Mouse (Mus musculus) urinary bladder, postnatal 4 days (tissue): ENCODE data around the gene Usp32.
"Not testable (repeated sequence)": the region's sequence is repeated elsewhere in the genome, so short reads cannot be mapped to it uniquely, and the experiment has no call there.

Source experiments
- DNase-seq, 2 experiments: peaks; one replicate each; pipeline ENCODE4 v3.0.0; 2021 to 2022; ENCODE audit warnings: low spot score in 2 of 2

Gene Usp32

DNA sequence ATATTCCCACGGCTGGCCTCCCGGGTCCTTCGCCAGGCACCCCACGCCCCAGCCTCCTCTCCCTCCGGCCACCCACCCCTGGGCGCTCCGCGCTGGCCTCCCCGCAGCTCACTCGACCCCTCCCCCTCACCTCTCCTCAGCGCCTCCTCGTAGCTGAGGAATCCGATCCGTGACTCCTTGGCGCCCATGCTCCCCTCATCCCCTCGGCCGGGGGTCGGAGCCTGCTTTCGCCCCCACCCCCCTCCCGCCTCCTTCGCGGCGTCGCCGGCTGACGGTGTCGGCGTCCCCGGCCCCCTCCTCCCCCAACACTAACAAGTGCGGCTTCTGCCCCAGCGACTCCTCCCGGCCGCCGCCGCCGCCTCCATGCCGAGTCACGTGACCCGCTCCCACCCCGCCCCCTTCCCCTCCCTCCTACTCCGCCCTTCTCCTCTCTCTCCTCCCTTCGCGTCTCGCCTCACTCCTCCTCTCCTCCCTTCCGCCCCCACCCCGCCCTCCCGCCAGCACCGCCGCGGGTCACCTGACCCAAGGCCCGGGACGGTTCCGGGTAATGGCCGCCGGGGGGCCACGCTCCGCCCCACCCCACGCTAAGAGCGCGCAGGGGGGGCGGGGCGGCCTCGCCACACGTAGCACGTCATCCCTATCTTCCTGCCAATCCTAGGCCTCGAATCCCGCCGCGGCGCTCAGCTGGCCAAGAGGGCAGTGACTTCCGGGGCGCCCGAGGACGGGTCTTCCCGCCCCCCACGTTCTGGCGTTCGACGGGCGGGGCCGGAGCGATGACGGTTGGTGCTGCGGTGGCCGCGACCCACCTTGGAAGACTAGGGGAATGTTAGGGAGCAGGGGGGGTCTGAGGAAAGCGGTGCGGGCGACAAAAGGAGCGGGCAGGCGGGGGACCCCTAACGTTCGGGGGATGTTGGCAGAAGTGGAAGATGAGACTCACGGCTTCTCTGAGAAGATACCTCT is at the start of gene Usp32:
TSS of gene Usp32 (minus strand) at position 581 of the 960 bp plus-strand sequence.
- DNase-seq, result peak; percentile 96

DNA sequence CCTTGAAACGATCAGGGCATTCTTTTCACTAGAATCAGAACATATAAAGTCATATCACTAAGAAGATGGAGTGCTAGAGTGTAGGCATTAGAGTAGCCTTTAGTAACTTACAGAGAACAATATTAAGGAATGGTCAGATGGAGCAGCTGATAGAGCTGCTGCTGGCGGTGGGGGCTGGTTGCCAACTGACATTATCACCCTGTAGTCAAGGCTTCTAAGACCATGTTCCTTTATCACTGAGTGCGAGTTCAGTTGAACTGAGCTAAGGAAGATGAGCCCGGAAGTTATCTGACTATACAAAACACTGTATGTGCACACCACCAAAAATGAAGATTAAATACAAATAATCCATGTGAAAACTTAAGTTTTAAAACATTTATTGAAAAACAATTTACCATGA is 49.1 kb upstream of the Usp32 start:
- no peak for DNase-seq

DNA sequence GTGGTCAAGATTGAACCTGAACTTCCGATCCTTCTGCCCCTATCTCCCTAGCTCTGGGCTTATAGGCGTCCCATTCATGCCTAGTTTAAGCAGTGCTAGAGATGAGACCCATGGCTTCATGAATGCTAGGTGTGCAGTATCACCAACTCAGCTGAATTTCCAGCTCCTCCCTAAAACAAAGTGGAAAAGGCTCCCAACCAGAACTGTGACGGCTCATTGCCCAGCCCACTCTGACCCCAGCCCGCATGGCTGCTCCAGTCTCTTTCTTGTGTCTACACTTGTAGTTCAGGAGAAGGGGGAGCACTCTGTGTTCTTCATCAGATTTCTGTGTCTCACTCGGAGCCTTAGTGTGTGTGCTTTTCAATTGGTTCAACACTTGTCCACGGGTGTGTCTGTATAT is 44.9 kb upstream of the Usp32 start:
- no peak for DNase-seq

- no peak for DNase-seq
Observed at GRCm38 (mm10) chr11:85184082-85184481, 44.1 kb upstream of the Usp32 start.

- DNase-seq, result no peak
Observed at GRCm38 (mm10) chr11:85183284-85183779, 43.4 kb upstream of the Usp32 start.

- DNase-seq, result peak; percentile 61 to 73
Observed at GRCm38 (mm10) chr11:85182617-85183283, 42.8 kb upstream of the Usp32 start.

DNA sequence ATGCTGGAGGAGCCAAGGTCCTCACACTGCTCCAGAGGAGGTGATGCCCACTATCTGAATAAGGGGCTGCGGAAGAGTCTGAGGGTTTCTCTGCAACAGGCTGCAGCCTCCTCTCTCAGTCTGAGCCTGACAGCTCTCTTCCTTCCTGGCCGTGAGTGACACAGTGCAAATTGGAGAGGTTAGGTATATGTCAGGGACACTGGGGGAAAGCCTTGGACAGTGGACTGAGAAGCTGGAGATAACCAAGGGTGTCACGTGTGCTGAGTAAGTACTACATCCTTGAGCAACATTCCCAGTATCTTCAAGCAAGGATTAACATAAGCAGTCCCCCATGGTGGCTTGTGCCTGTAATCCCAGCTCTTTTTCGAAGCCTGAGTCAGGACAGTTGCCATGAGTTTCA is 38.5 kb upstream of the Usp32 start:
- DNase-seq, result no peak

DNA sequence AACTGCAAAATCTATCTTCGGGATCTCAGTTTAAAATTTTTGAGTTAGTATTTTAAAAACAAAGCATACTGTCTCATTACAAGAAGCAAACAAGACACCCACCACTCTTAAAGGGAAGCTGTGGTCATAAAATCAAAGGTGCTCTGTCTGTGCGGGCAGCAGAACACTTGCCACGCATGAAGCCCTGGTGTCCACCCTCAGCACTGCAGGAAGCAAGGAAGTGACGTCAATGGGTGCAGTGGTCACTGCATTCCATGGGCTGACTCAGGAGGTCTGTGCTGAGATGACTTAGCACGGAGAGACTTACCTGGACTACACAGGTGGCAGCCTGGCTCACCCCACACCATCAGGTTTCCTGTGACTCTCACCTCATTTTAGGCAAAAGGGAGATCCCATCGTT is 37.8 kb upstream of the Usp32 start:
- DNase-seq, result no peak

DNA sequence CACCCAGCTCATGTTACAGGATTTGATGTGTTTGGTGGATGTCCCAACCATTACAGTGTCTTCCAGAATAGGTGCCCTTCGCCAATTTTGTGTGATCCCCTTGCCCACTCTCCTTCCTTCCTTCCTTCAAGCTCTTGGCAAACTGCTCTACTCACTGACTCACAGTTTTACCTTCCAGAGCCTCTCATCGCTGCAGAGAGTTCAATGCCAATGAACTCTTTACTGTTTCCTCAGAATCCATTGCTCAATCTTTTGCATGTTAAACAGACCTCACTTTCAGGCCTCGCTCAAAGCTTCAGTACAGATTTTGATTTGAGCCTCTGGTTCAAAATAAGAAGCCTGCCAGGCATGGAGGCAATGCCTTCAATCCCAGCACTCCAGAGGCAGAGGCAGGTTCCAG is 36.0 kb upstream of the Usp32 start:
- no peak for DNase-seq

DNA sequence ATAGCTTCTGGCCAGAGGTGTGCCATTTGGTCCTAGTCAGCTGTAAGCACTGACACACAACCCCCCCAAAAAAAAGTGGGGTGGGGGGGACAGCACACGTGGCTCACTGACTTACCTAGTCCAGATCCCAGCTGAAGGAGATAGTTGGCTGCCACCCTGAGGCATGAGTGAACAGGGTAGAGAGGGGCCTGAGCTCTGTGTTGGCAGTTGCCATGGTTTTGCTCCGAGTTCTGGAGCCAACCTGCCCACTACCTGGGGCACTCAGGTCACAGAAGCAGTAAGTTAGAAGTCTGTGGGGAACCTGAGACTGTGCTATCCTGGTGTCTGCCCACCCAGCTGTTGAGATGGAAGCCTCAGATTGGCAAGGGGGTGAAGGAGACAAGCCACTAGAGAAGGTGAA is 30.9 kb upstream of the Usp32 start:
- no peak for DNase-seq

GRCm38 (mm10) chr11:85170058-85170740 is 30.2 kb upstream of the Usp32 start, which contains the start of gene 1700125H20Rik:
Gene 1700125H20Rik, plus strand, starts transcription at chr11:85170404.
- DNase-seq, result peak; percentile 79 to 91

GRCm38 (mm10) chr11:85167503-85167902 is 27.5 kb upstream of the Usp32 start:
- DNase-seq, result no peak

DNA sequence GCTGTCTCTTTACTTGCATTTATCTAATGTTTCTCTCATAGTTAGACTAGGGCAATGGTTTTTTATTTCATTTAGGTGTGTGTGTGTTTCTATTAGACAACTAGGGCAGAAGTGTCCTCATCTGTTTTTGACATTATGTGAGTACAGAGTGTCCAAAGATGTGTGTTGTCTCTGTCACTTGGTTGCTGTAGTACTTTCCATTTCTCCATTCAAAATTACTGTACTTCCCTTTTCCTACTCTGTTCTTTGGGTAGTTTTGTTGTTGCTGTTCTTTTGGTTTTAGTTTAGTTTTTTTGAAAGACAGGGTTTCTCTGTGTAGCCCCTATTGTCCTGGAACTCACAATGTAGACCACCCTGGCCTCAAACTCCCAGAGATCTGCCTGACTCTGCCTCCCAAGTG is 24.4 kb upstream of the Usp32 start:
- DNase-seq, result no peak

DNA sequence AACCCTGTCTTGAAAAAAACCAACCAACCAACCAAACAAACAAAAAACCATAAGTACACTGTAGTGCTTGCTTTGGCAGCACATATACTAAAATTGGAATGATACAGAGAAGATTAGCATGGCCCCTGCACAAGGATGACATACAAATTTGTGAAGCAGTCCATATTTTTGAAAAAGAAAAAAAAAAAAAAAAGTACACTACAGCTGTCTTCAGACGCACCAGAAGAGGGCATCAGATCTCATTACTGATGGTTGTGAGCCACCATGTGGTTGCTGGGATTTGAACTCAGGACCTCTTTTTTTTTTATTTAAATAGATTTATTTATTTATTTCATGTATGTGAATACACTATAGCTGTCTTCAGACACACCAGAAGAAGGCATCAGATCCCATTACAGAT is 23.1 kb upstream of the Usp32 start:
- not testable (repeated sequence) for DNase-seq

GRCm38 (mm10) chr11:85157301-85157700 is 17.3 kb upstream of the Usp32 start:
- DNase-seq, result no peak

DNA sequence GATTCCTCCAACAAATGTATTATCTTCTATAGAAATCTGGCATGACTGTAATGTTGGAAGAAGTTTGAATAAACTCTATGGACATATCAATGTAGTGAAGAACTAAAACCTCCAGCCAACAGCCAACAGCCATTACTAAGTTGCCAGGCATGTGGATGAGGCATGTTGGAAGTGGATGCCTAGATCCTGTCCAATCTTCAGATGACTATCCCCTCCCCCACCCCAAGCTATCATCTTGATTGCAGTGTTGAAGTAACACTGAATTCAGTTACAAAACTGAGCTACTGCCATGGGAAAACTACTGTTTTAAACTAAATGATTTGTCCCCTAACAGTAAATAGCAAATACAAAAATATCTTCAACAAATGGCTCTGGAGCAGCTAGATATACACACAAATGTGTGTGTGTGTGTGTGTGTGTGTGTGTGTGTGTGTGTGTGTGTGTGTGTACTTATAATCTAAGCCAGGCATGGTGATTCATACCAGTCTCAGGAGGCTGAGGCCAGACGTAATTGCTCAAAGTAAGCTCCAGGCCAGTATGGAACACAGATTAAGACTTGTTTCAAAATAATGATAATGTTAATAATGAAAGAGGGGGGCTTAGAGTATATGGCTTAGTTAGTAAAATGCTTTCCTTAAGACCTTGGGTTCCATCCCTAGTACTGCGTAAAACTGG is 12.4 kb upstream of the Usp32 start:
- no peak for DNase-seq

DNA sequence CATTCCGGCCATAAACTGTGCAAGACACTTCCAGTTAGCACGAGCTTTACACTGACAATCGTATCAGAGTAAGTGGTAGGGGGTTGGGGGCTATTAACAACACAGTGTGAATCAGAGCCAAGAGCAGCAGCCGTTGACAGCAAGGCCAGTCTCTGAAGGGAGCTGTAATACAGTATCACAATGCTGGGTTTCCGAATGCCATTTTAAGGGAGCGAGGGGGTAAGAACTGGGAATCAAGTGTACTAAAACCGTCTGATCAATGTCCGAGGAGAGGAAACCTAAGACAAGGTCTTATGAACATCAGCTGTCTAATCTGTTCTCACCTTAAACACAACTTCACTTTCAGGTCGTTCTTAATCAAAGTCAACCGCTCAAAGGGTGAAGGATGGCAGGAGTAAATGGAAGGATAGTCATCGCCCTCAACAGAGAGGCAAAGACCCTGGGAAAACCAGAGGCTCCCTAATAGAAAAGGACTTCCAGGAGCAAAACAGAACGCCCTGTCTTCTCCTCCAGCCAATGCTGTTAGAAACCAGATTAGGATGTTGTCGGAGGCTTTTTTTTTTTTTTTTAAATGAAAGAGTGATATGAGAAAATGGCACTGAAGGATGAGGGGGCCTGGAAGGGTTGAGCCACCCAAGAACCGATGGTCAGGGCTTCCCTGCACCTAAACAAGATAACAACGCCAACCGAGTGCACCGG is 1.0 kb downstream of the Usp32 start:
- no peak for DNase-seq

DNA sequence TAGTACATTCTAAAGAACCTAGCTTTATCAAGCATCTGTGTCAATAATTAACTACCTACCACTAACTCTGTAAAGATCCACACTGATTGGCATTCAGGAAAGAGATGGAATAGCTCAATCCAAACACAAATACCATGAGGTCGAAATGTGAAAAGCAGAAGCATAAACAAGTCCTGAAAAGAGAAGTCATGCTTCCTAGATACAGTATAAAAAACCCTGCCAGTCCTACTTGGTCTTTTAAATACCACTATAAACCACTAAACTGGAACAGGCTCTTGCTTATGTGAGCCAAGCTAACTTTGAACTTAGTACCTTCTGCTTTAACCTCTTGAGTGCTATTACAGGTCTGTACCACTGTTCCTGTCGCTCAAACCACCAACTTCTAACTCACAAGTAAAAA is 8.4 kb downstream of the Usp32 start:
- no peak for DNase-seq

DNA sequence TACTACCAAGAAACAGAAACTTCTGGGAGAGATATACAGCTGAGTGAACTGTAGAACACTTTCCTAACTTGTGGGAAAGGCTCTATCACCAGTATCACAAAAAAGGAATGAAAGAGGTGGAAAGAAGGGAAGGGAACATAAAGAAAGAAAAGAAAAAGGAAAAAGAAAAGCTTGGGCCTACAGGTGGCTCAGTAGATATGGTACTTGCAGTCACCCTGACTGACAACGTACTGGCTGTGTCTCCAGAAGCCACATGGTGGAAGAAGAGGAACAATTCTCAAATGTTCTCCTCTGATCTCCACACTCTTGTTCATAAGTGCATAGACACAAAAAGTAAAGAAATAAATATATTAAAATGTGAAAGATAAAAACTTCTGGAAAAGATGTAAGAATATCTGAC is 11.1 kb downstream of the Usp32 start:
- DNase-seq, result no peak

GRCm38 (mm10) chr11:85126257-85127102 is 13.5 kb downstream of the Usp32 start:
- no peak for DNase-seq
